Comparison of ENCODE assay signal across 8 mouse cellular contexts in genomic region chr13:113793637-113794036, GRCm38 (mm10). TPM values are rescaled to one million over a fixed set of nuclear protein-coding genes. Genes with fewer than 3 reads are reported as not detected.
DNase-seq lines count a peak whose midpoint lies in the region; ATAC-seq and TF ChIP-seq lines count a peak whose summit lies in the region.

No protein-coding gene starts in this region.

- peak overlapping the region; percentile 87 for H3K4me3 ChIP-seq in heart, embryonic 13.5 days
- H3K4me3 ChIP-seq in ES-Bruce4 (ENCODE audit: low read depth, low read length) (peak overlapping the region; percentile 41), macrophage (ENCODE audit: inconsistent target) (peak overlapping the region; percentile 58)
- H3K4me3 ChIP-seq in forebrain, postnatal 0 days (ENCODE audit: low read depth, low read length): peak overlapping the region; percentile 89

- H3K27me3 ChIP-seq in heart, embryonic 13.5 days (replicated peaks): no peaks in the 10 kb centered on the region
- H3K27me3 ChIP-seq in ES-Bruce4 (ENCODE audit: control insufficient read depth, insufficient read depth, low read length, poor library complexity, severe bottlenecking): no peaks in the 10 kb centered on the region
- H3K27me3 ChIP-seq in forebrain, postnatal 0 days (ENCODE audit: insufficient read depth, low read length): no peaks in the 10 kb centered on the region

- TF ChIP-seq POLR2A in ES-Bruce4 (IDR thresholded peaks at IDR 0.05; ENCODE audit: insufficient read depth, low read length): no peak

- H3K9me3 ChIP-seq in heart, embryonic 13.5 days: no peaks in the 10 kb centered on the region
- H3K9me3 ChIP-seq in ES-Bruce4 (replicated peaks; ENCODE audit: control insufficient read depth, insufficient read depth, low read length, poor library complexity, severe bottlenecking): no peaks in the 10 kb centered on the region
- no peaks in the 10 kb centered on the region for H3K9me3 ChIP-seq in forebrain, postnatal 0 days (ENCODE audit: low read length)

- no peak for TF ChIP-seq CTCF in ES-Bruce4 (IDR thresholded peaks at IDR 0.05; ENCODE audit: low read depth, low read length)
- TF ChIP-seq CTCF in forebrain, postnatal 0 days (IDR thresholded peaks at IDR 0.05; ENCODE audit: low read depth): no peak

- H3K4me1 ChIP-seq in heart, embryonic 13.5 days: peaks cover 28% of the 10 kb centered on the region
- no peaks in the 10 kb centered on the region for H3K4me1 ChIP-seq in ES-Bruce4 (ENCODE audit: control insufficient read depth, insufficient read depth, low read length)
- H3K4me1 ChIP-seq in forebrain, postnatal 0 days (ENCODE audit: insufficient read depth): peaks cover 19% of the 10 kb centered on the region

- no peaks in the 10 kb centered on the region for H3K36me3 ChIP-seq in heart, embryonic 13.5 days
- H3K36me3 ChIP-seq in ES-Bruce4 (ENCODE audit: control insufficient read depth, insufficient read depth, low read length, poor library complexity, severe bottlenecking): no peaks in the 10 kb centered on the region
- H3K36me3 ChIP-seq in forebrain, postnatal 0 days (ENCODE audit: insufficient read depth): no peaks in the 10 kb centered on the region
- no peaks in the 10 kb centered on the region for H3K36me3 ChIP-seq in macrophage (ENCODE audit: inconsistent target)

- no peak for DNase-seq in heart, postnatal 36 days
- DNase-seq in forebrain, postnatal 0 days: no peak
- DNase-seq in adrenal gland, postnatal 4 days (ENCODE audit: low spot score in 2 of 2): no peak
- no peak for DNase-seq in layer of hippocampus, adult 18-20 months (ENCODE audit: low spot score in 2 of 2)

- peak overlapping the region; percentile 93 for H3K27ac ChIP-seq in heart, embryonic 13.5 days (replicated peaks)
- H3K27ac ChIP-seq in ES-Bruce4 (ENCODE audit: insufficient read depth, low read length) (peak overlapping the region; percentile 77), macrophage (peak overlapping the region; percentile 64)
- peak overlapping the region; percentile 93 for H3K27ac ChIP-seq in forebrain, postnatal 0 days (ENCODE audit: low read depth, low read length)

- no peak for ATAC-seq in heart, embryonic 13.5 days (ENCODE audit: extremely low read depth, insufficient number of reproducible peaks, low FRiP score, low TSS enrichment)
- no peak for ATAC-seq in forebrain, postnatal 0 days
- no peak for ATAC-seq in erythroid progenitor cell, adult 5-6 weeks (replicated peaks; ENCODE audit: low FRiP score, poor library complexity, severe bottlenecking)

- peaks cover 16% of the 10 kb centered on the region for H3K79me2 ChIP-seq in macrophage (ENCODE audit: inconsistent target)

- H3K4me2 ChIP-seq in heart, embryonic 13.5 days: peak overlapping the region; percentile 83
- H3K4me2 ChIP-seq in forebrain, postnatal 0 days (ENCODE audit: low read depth): peak overlapping the region; percentile 72

- TF ChIP-seq EP300 in ES-Bruce4 (IDR thresholded peaks at IDR 0.05; ENCODE audit: insufficient read depth, low read depth, low read length): no peak

- intact Hi-C loops in heart, postnatal 36 days (cut with DNase I): loop anchor here (1.0 to 10.0 kb wide), 3 partner anchors 72 to 591 kb away; partner anchors contain the start of gene Ndufs4

- WGBS in heart, embryonic 13.5 days: 59% methylated on average over 9 of the region's 9 CpGs
- 83% methylated on average over 8 of the region's 9 CpGs for WGBS in forebrain, postnatal 0 days
- WGBS in macrophage (ENCODE audit: missing documents): 53% methylated on average over 2 of the region's 9 CpGs

- peak overlapping the region; percentile 86 for H3K9ac ChIP-seq in heart, embryonic 13.5 days
- H3K9ac ChIP-seq in ES-Bruce4 (ENCODE audit: low read depth, poor library complexity, severe bottlenecking): no peak overlapping the region
- H3K9ac ChIP-seq in forebrain, postnatal 0 days: peak overlapping the region; percentile 94

RNA-seq across cellular contexts. Expression of gene Arl15, which starts 0.7 kb away (rescaled TPM):
- 6.1 and 6.8 TPM in 2 replicates for polyA plus RNA-seq in heart, embryonic 13.5 days (2015; fragmentation: Nextera tagmentation; extraction: Ambion mirVana)
- total RNA-seq in heart, postnatal 36 days (2021): 1 to 10 TPM; 7.5 to 8.1 TPM
- polyA plus RNA-seq in ES-Bruce4 (2011; ENCODE audit: insufficient read depth, insufficient read length, low read depth, missing spikeins) (53.3 and 57.0 TPM in 2 replicates), macrophage (2018) (5.6 to 8.3 TPM (median 7.4 TPM) in 3 replicates)
- total RNA-seq in forebrain, postnatal 0 days (2014; rRNA removed): 44.0 and 46.5 TPM in 2 replicates
- 17.4 and 18.5 TPM in 2 replicates for polyA plus RNA-seq in forebrain, postnatal 0 days (2015; fragmentation: Nextera tagmentation; extraction: Ambion mirVana)
- total RNA-seq in macrophage (2018; cell fraction: chromatin; rRNA removed): 1 to 10 TPM; 2.3 to 9.4 (median 5.1) TPM
- 1 to 10 TPM; 4.1 to 9.9 (median 6.8) TPM for total RNA-seq in macrophage (2018; cell fraction: cytosol; rRNA removed)
- total RNA-seq in macrophage (2018; cell fraction: nucleus; rRNA removed): 10 to 100 TPM in 9 of 26 experiments, 1 to 10 TPM in 17; 4.7 to 12.6 (median 8.2) TPM
- total RNA-seq in adrenal gland, postnatal 4 days (2021): 10 to 100 TPM; 32.9 to 36.5 TPM
- total RNA-seq in erythroid progenitor cell, adult 5-6 weeks (2015; ENCODE audit: low replicate concordance): 10.5 and 11.2 TPM in 2 replicates
- 9.4 and 23.5 TPM in 2 replicates for total RNA-seq in erythroid progenitor cell, adult 5-6 weeks (2017; ENCODE audit: low replicate concordance)
- total RNA-seq in layer of hippocampus, adult 18-20 months (2021): 10 to 100 TPM; 57.4 to 61.0 TPM
